Mouse (Mus musculus) E14TG2a.4 (cell line): ENCODE results near the gene Gm11127.
"Not testable (repeated sequence)": the region's sequence is repeated elsewhere in the genome, so short reads cannot be mapped to it uniquely, and the experiment has no call there.

Experiments used
- H3K27me3 ChIP-seq: 2 replicates; pipeline ENCODE4 v1.6.1; 2014; ENCODE audit warnings: low read length, control low read depth; ENCODE audit not compliant: insufficient read depth
- H3K36me3 ChIP-seq: 2 replicates; pipeline ENCODE4 v1.6.1; 2014; ENCODE audit warnings: low read length, control low read depth; ENCODE audit not compliant: insufficient read depth
- H3K4me1 ChIP-seq: replicated peaks from 2 replicates; pipeline ENCODE4 v1.6.1; 2014; ENCODE audit warnings: low read depth, low read length, control low read depth
- H3K4me3 ChIP-seq: replicated peaks from 2 replicates; pipeline ENCODE4 v1.5.1; 2014; ENCODE audit warnings: mild to moderate bottlenecking, low read length
- H3K9me3 ChIP-seq: 2 replicates; pipeline ENCODE4 v1.6.1; 2014; ENCODE audit warnings: low read length, control low read depth
- CTCF ChIP-seq: conservative IDR thresholded peaks from 2 replicates; pipeline ENCODE4 v1.5.1; 2014; ENCODE audit warnings: low read length
- NANOG ChIP-seq: IDR thresholded peaks from 2 replicates; pipeline ENCODE4 v1.6.1; 2014; ENCODE audit warnings: borderline replicate concordance, low read length, mixed read lengths
- POU5F1 ChIP-seq: IDR thresholded peaks from 2 replicates; pipeline ENCODE4 v1.6.1; 2014; ENCODE audit warnings: low read length, borderline replicate concordance

The Gm11127 gene

GRCm38 (mm10) chr17:36031583-36032331, 26.4 kb downstream of the Gm11127 start:
- peak; percentile 22 for TF ChIP-seq CTCF

DNA sequence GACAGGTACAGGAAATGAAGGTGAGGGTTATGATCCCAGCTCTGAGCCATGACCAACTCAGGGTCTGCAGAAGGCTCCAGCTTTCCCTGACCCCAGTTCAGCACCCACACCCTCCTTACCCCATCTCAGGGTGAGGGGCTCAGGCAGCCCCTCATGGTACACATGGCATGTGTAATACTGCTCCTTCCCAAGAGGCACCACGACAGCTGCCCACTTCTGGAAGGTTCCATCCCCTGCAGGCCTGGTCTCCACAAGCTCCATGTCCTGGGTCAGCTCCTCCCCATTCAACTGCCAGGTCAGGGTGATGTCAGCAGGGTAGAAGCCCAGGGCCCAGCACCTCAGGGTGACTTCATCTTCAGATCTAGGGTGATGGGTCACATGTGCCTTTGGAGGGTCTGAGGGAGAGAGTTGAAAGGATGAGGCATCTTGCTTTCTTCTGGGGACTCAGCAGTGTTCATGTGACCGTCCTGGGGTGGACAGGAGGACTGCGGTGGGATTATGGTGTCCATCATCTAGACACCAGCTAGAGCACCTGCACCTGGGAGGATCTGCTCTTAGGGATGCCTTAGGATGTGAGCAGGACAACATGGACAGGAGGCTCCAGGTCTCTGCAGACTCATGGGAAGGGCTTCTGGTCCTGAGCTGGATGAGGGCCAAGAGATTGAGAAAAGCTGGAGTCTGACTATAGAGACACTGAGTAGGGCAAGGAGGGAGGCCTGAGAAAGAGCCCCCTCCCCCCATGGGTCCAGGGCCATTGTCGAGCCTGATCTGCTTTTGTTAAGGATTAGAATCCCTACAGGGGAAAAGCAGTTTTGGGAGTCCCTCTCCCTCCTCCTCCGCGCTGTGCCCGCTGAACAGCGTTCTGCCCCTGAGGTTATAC, 27.2 kb downstream of the Gm11127 start:
- Histone ChIP-seq H3K4me1 (peaks cover 57% of the 10 kb centered on the region), H3K4me3 (peak overlapping the region; percentile 77)
- not testable (repeated sequence) for H3K9me3 ChIP-seq, H3K36me3 ChIP-seq, H3K27me3 ChIP-seq

More at GRCm38 (mm10) chr17:36031583-36032331, 26.4 kb downstream of the Gm11127 start:
- peak overlapping the region; percentile 77 for H3K4me3 ChIP-seq
- not testable (repeated sequence) for H3K27me3 ChIP-seq, H3K9me3 ChIP-seq, H3K36me3 ChIP-seq
- H3K4me1 ChIP-seq: peaks cover 49% of the 10 kb centered on the region

DNA sequence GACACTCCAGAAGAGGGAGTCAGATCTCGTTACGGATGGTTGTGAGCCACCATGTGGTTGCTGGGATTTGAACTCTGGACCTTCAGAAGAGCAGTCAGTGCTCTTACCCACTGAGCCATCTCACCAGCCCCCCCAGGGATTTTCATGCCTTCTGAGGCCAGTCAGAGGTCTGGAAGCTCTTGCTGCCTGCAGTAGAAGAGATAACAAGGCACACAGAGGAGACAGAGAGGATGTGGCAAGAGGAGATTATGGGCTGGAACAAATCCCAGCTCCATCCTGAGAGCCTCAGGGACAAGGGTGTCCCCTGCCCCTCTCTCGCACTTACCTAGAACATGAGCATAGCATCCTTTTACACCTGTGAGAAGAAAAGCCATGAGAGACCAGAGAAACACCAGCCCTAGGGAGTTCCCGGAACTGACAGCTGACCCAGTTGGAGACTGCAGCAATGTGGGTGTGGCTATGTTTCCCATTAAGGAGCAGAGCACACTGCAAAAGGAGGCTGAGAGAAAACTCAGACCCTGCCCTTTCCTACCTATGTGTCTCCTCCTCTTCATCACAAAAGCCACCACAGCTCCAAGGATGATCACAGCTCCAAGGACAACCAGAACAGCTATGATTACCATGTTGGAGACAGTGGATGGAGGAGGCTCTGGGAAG, 28.0 kb downstream of the Gm11127 start:
- not testable (repeated sequence) for H3K4me3 ChIP-seq, H3K36me3 ChIP-seq, H3K9me3 ChIP-seq, H3K27me3 ChIP-seq
- H3K4me1 ChIP-seq: peaks cover 63% of the 10 kb centered on the region

DNA sequence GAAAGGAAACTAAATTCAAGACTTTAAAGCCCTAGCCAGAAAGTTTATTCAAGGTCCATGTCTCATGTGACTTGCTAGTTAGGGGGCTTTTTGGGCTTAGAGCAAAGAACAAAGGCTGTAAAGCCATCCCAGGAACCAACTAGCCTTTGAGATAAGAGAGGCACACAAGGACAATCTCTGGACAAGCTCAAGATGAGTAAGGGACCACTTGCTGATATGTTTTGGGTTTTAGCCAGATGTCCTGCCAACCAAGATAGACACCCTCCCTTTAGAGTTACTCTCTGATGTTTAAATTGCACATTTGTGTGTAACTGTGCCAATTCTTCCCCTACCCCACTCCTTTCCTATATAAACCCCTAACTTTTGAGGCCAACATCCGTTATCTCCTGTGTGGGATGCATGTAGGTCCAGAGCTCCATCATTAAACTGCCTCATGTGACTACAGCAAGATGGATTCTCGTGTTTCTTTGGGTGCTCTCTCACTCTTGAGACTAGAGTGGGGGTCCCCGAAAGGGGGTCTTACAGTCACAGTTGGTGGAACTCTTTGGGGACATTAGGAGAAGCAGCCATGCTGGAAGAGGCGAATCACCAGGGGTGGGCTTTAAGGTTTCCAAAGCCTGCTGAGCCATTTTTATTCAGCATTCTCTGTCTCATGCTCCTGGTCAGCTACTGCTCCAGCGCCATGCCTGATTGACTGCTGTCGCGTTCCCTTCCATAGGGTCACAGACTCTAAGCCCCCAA, 29.1 kb downstream of the Gm11127 start:
- Histone ChIP-seq H3K36me3 (peaks cover 14% of the 10 kb centered on the region), H3K9me3 (no peaks in the 10 kb centered on the region), H3K4me1 (peaks cover 67% of the 10 kb centered on the region), H3K27me3 (peaks cover 3% of the 10 kb centered on the region), H3K4me3 (no peak overlapping the region)
- TF ChIP-seq CTCF: no peak
- TF ChIP-seq NANOG: no peak
- TF ChIP-seq POU5F1: no peak

DNA sequence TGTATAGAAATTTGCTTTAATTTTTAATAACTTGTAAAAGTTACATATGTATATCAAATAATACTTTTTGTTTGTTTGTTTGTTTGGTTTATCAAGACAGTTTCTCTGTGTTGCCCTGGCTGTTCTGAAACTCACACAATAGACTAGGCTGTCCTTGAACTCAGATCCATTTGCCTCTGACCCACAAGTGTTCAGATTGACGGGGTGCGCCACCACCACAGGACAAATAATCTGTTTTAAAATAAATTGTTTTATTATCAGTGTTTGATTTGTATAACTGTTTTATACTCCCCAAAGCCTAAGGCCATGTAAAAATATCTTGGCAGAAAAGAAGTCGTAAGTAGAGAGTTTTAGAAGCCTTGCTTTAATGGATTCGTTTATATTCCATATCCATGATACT, 30.5 kb downstream of the Gm11127 start:
- Histone ChIP-seq H3K4me1 (peaks cover 80% of the 10 kb centered on the region), H3K36me3 (peaks cover 16% of the 10 kb centered on the region), H3K27me3 (peaks cover 3% of the 10 kb centered on the region), H3K9me3 (no peaks in the 10 kb centered on the region), H3K4me3 (no peak overlapping the region)
- no peak for TF ChIP-seq NANOG
- no peak for TF ChIP-seq CTCF
- no peak for TF ChIP-seq POU5F1

GRCm38 (mm10) chr17:36025901-36026300, 32.3 kb downstream of the Gm11127 start:
- peaks cover 83% of the 10 kb centered on the region for H3K4me1 ChIP-seq
- H3K36me3 ChIP-seq: peaks cover 22% of the 10 kb centered on the region
- TF ChIP-seq POU5F1 (no peak), CTCF (no peak), NANOG (no peak)
- H3K4me3 ChIP-seq: no peak overlapping the region
- peaks cover 7% of the 10 kb centered on the region; the same call in 1 of the 2 replicates for H3K9me3 ChIP-seq
- H3K27me3 ChIP-seq: peaks cover 3% of the 10 kb centered on the region

- H3K27me3 ChIP-seq: no peaks in the 10 kb centered on the region
- TF ChIP-seq POU5F1: no peak
- no peak for TF ChIP-seq CTCF
- TF ChIP-seq NANOG: no peak
Measured at GRCm38 (mm10) chr17:36025197-36025596, 33.0 kb downstream of the Gm11127 start.

More at GRCm38 (mm10) chr17:36025197-36025596, 33.0 kb downstream of the Gm11127 start:
- Histone ChIP-seq H3K4me3 (no peak overlapping the region), H3K36me3 (peaks cover 22% of the 10 kb centered on the region), H3K4me1 (peaks cover 83% of the 10 kb centered on the region), H3K9me3 (peaks cover 7% of the 10 kb centered on the region; the same call in 1 of the 2 replicates)
